Mouse (Mus musculus) megakaryocyte, embryonic 14.5 days (primary cell): Measurements from ENCODE around the gene Gm29735. TPM values are rescaled to one million over a fixed set of nuclear protein-coding genes. Genes with fewer than 3 reads are reported as not detected.
"Not testable (repeated sequence)": the region's sequence is repeated elsewhere in the genome, so short reads cannot be mapped to it uniquely, and the experiment has no call there.

Experiments
- H3K27me3 ChIP-seq: replicated peaks from 2 replicates; pipeline ENCODE3; 2012; ENCODE audit warnings: inconsistent platforms
- H3K36me3 ChIP-seq: replicated peaks from 2 replicates; pipeline ENCODE3; 2012; ENCODE audit warnings: low read length, inconsistent platforms, mixed read lengths
- H3K4me1 ChIP-seq: 2 replicates; pipeline ENCODE4 v1.6.1; 2012; ENCODE audit warnings: inconsistent platforms
- H3K4me3 ChIP-seq: replicated peaks from 2 replicates; pipeline ENCODE3; 2012; ENCODE audit warnings: moderate library complexity, mild to moderate bottlenecking, inconsistent platforms
- H3K9me3 ChIP-seq: 2 replicates; pipeline ENCODE4 v1.6.1; 2012; ENCODE audit warnings: inconsistent platforms
- FLI1 ChIP-seq: IDR thresholded peaks from 2 replicates; pipeline ENCODE4 v1.6.1; 2012; ENCODE audit warnings: low read length, inconsistent platforms, mixed read lengths
- GATA1 ChIP-seq: IDR thresholded peaks from 3 replicates; pipeline ENCODE4 v1.6.1; 2012; ENCODE audit warnings: mixed read lengths, low read length, inconsistent platforms, borderline replicate concordance
- polyA plus RNA-seq: library from polyadenylated mRNA; stranded (reverse); fragments of >175 nt; gene quantifications from 2 replicates; pipeline ENCODE4 v1.2.3, GENCODE M21; 2012; ENCODE audit warnings: low replicate concordance; ENCODE audit not compliant: insufficient read depth

Gene Gm29735
- polyA plus RNA-seq, 1 experiment = not detected

- no peak overlapping the region for H3K4me3 ChIP-seq
- H3K27me3 ChIP-seq = peaks cover 41% of the 10 kb centered on the region
- TF ChIP-seq FLI1 (no peak), GATA1 (no peak)
- peaks cover 3% of the 10 kb centered on the region; the same call in 1 of the 2 replicates for H3K9me3 ChIP-seq
- no peaks in the 10 kb centered on the region for H3K36me3 ChIP-seq
- H3K4me1 ChIP-seq = no peaks in the 10 kb centered on the region
Measured at GRCm38 (mm10) chr7:142159366-142159765, 2.5 kb upstream of the Gm29735 start.

GRCm38 (mm10) chr7:142155308-142155707, 1.6 kb downstream of the Gm29735 start:
- Histone ChIP-seq H3K9me3 (peaks cover 28% of the 10 kb centered on the region), H3K4me1 (no peaks in the 10 kb centered on the region), H3K27me3 (peaks cover 42% of the 10 kb centered on the region), H3K4me3 (no peak overlapping the region), H3K36me3 (no peaks in the 10 kb centered on the region)
- no peak for TF ChIP-seq FLI1
- TF ChIP-seq GATA1 = no peak

DNA sequence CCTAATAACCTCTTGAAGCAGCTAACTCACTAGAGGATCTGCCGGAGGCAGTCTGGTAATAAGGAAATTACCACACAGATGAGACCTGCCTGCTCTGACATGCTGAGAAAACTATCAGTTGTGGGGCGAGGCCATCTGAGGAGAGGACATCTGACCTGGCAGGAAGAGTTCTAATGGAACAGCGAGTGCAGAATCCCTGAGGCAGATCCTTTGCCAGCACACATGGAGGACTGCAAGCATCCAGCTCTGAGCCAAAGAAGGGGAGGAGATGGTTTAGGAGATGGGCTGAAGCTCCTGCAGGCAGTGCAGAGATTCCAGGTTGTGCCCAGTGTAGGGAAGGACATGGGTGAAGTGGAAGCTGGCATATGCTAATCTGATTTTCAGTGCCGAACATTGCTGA, 4.7 kb downstream of the Gm29735 start:
- H3K4me1 ChIP-seq = no peaks in the 10 kb centered on the region
- TF ChIP-seq FLI1 (no peak), GATA1 (no peak)
- no peak overlapping the region for H3K4me3 ChIP-seq
- H3K9me3 ChIP-seq = peaks cover 34% of the 10 kb centered on the region
- H3K36me3 ChIP-seq = no peaks in the 10 kb centered on the region
- H3K27me3 ChIP-seq = peaks cover 32% of the 10 kb centered on the region

DNA sequence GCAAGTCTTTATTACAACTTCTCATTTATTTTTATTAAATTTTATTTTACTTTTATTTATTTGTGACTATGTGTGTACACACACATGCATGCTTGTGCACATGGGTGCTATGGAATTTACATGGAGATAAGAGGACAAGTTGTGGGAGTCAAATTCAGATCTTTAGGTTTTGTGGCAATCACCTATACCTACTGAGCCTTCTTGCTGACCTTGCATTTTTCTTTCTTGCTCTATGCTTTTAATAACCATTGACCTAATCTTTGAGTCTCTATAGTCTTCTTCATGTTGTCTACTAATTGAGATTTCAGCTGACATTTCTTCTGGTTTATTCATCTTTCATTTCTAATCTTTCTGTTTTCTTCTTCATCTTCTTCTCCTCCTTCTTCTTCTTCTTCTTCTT, 8.3 kb downstream of the Gm29735 start:
- Histone ChIP-seq H3K27me3 (peaks cover 41% of the 10 kb centered on the region), H3K36me3 (no peaks in the 10 kb centered on the region), H3K9me3 (peaks cover 28% of the 10 kb centered on the region), H3K4me3 (no peak overlapping the region), H3K4me1 (peaks cover 4% of the 10 kb centered on the region)
- TF ChIP-seq GATA1 = no peak
- no peak for TF ChIP-seq FLI1

DNA sequence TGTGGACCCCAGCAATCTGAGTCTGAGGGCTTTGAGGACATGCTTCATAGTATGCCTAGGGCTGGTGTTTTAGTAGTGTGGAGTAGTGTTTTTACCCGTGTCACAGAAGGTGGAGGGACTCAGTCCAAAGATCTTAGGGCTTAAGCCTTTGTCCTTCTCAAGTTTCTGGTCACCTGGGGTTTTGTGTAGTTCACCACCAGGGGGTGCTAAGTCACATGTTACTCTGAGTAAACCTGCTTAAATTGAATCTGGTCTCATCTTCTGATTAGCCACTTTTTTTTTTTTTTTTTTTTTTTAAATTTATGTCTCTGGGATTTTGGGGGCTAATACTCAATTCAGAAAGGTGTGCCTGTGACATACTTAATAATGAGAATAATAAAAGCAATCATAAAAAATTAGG, 10.9 kb downstream of the Gm29735 start:
- Histone ChIP-seq H3K27me3 (peaks cover 48% of the 10 kb centered on the region), H3K4me1 (peaks cover 11% of the 10 kb centered on the region), H3K4me3 (no peak overlapping the region), H3K36me3 (no peaks in the 10 kb centered on the region), H3K9me3 (peaks cover 24% of the 10 kb centered on the region)
- no peak for TF ChIP-seq GATA1
- TF ChIP-seq FLI1 = no peak

GRCm38 (mm10) chr7:142145413-142145940, 11.4 kb downstream of the Gm29735 start:
- peaks cover 18% of the 10 kb centered on the region for H3K9me3 ChIP-seq
- no peak for TF ChIP-seq FLI1
- TF ChIP-seq GATA1 = no peak
- peaks cover 11% of the 10 kb centered on the region for H3K4me1 ChIP-seq
- no peak overlapping the region for H3K4me3 ChIP-seq
- peaks cover 43% of the 10 kb centered on the region for H3K27me3 ChIP-seq
- H3K36me3 ChIP-seq = no peaks in the 10 kb centered on the region

DNA sequence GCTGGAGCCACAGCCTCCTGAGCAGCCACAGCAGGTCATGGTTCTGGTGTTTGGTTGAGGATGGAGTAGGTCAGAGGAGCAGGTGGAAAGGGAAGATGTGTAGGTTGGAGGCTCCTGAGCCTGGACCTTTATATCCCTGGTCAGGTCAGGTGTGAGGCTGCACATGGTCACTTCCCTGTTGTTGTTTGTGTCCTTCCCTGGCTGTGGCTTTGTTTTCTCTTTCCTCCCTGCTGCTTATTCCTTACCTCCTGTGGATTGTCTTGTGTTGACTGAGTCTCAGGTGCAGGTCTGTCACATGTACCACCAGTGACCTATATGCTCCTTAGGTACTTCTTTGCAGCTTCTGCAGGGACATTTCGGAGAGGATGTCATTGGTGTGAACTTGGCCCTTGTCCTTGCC, 12.4 kb downstream of the Gm29735 start, which contains the start of gene Gm45337:
Gene Gm45337 (minus strand): TSS at position 101 of the 400 bp plus-strand sequence.
- no peak within 1 kb of the TSS for H3K4me3 ChIP-seq
- TF ChIP-seq GATA1 (no peak), FLI1 (no peak)
- H3K36me3 ChIP-seq = no peaks in the 10 kb centered on the region
- H3K9me3 ChIP-seq = peaks cover 15% of the 10 kb centered on the region
- H3K27me3 ChIP-seq = peaks cover 42% of the 10 kb centered on the region
- peaks cover 11% of the 10 kb centered on the region for H3K4me1 ChIP-seq

- Histone ChIP-seq H3K27me3 (peaks cover 38% of the 10 kb centered on the region), H3K9me3 (peaks cover 11% of the 10 kb centered on the region), H3K4me1 (peaks cover 11% of the 10 kb centered on the region)
- not testable (repeated sequence) for H3K4me3 ChIP-seq, H3K36me3 ChIP-seq
Measured at GRCm38 (mm10) chr7:142143506-142144010, 13.4 kb downstream of the Gm29735 start.

DNA sequence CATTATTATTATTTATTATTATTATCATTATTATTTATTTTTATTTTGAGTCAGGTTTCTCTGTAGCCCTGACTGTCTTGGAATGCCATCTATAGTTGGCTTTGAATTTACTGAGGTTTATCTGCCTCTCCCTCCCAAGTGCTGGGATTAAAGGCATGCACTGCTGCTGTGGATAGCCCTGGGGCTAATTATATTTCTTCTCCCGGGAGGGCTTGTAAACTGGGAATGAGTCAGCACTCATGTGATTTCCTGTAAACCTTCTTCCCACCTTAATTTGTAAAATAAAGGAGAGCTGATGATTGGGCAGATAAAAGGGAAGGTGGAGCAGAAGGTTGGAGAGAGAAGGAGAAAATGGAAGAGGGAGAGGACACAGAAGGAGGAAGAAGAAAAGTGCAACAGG, 16.2 kb downstream of the Gm29735 start:
- no peak for TF ChIP-seq FLI1
- TF ChIP-seq GATA1 = no peak
- H3K27me3 ChIP-seq = peaks cover 36% of the 10 kb centered on the region
- no peak overlapping the region for H3K4me3 ChIP-seq
- H3K9me3 ChIP-seq = peaks cover 11% of the 10 kb centered on the region
- no peaks in the 10 kb centered on the region for H3K36me3 ChIP-seq
- H3K4me1 ChIP-seq = peaks cover 11% of the 10 kb centered on the region

DNA sequence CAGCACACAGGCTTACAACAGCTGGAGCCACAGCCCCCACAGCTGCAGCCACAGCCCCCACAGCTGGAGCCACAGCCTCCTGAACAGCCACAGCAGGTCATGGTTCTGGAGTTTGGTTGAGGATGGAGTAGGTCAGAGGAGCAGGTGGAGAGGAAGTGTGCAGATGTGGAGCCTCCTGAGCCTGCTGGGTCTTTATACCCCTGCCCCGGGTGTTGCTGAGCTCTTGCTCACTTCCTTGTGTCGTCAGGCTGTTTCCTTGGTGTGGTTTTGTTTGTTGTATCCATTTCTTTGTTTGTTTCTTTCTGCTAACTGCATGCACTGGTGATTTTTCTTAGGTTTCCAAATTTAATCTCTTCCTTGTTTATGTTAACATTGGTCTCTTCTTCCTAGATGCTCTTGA, 21.0 kb downstream of the Gm29735 start, which contains the start of gene Gm39115:
Gene Gm39115 (minus strand): TSS at position 101 of the 400 bp plus-strand sequence.
- not testable (repeated sequence) for H3K9me3 ChIP-seq, H3K36me3 ChIP-seq, H3K4me3 ChIP-seq, H3K4me1 ChIP-seq
- H3K27me3 ChIP-seq = peaks cover 34% of the 10 kb centered on the region
